Comparison of ENCODE assay signal across 8 mouse cellular contexts in the genomic region with DNA sequence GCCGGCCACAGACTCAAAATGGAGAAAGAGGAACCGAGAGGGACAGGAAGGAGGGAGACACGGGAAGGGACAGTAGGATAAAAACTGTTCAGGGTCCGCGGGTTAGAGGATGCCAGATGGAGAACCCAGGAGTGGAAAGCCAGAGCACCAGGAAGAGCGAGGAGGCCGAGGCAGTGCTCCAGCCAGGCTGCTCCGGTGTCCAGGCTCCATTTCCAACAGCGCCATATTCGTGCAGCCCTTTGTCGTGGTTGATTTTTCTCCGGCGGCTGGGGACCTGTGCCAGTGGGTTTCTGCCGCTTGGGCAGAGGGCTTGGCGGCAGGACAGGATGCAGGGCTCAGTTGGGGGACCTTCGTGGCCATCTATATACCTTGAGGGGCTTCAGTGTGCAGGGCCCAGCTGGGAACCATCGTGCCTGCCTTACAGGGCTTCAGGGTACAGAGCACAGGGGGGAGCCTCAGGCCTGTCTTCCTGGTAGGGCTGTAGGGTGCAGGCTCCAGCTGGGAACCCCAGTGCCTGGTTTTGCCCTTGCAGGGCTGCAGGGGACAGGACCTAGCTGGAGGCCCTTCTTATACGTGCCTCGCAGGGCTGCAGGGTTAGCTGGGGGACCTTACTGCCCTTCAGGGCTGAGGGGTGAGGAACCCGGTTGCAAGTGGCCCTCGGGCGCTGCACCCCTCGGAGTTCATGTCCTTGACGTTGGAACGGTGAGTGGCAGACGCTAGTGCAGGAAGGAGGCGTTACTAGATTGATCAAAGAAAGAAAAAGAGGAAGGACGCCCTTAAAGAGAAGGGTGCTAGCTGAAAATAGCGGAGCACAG.
A peak's percentile ranks its signal among the peaks of the same experiment; 100 is the strongest.
DNase-seq lines count a peak whose midpoint lies in the region; ATAC-seq and TF ChIP-seq lines count a peak whose summit lies in the region.

No protein-coding gene starts in this region.

- peaks cover 75% of the 10 kb centered on the region for H3K27me3 ChIP-seq in erythroblast, embryonic 14.5 days (ENCODE audit: control insufficient read depth)
- H3K27me3 ChIP-seq in heart, embryonic 15.5 days, result peaks cover 34% of the 10 kb centered on the region
- 0 out of 2 replicates have a peak, but pooled peaks cover 16% of the 10 kb centered on the region for H3K27me3 ChIP-seq in kidney, postnatal 0 days (ENCODE audit: insufficient read depth, low read length)
- H3K27me3 ChIP-seq in liver, embryonic 13.5 days, result peaks cover 54% of the 10 kb centered on the region

- peak overlapping the region; percentile 92 for H3K4me2 ChIP-seq in heart, embryonic 15.5 days
- H3K4me2 ChIP-seq in kidney, postnatal 0 days (ENCODE audit: low read length), result peak overlapping the region; percentile 69
- peak overlapping the region; percentile 70 for H3K4me2 ChIP-seq in liver, embryonic 13.5 days

- 0% methylated on average over 29 of the region's 29 CpGs for WGBS in bone marrow, adult 2 months
- WGBS in heart, embryonic 15.5 days, result under 1% methylated on average over 29 of the region's 29 CpGs
- WGBS in kidney, postnatal 0 days, result 1% methylated on average over 29 of the region's 29 CpGs
- 2% methylated on average over 29 of the region's 29 CpGs for WGBS in liver, embryonic 13.5 days (ENCODE audit: insufficient replicate concordance)

- no peaks in the 10 kb centered on the region for H3K4me1 ChIP-seq in bone marrow, adult 2 months (ENCODE audit: control insufficient read depth, insufficient read depth, low read length)
- H3K4me1 ChIP-seq in erythroblast, embryonic 14.5 days (ENCODE audit: control insufficient read depth), result peaks cover 4% of the 10 kb centered on the region
- H3K4me1 ChIP-seq in heart, embryonic 15.5 days (replicated peaks), result peaks cover 23% of the 10 kb centered on the region
- H3K4me1 ChIP-seq in kidney, postnatal 0 days (replicated peaks; ENCODE audit: insufficient read depth, low read length), result peaks cover 20% of the 10 kb centered on the region
- peaks cover 18% of the 10 kb centered on the region for H3K4me1 ChIP-seq in liver, embryonic 13.5 days (replicated peaks)

- no peak for TF ChIP-seq CTCF in bone marrow, adult 2 months (IDR thresholded peaks at IDR 0.05; ENCODE audit: control insufficient read depth, insufficient read depth, low read length)
- no peak for TF ChIP-seq CTCF in kidney, postnatal 0 days (IDR thresholded peaks at IDR 0.05; ENCODE audit: low read depth)

- no peaks in the 10 kb centered on the region for H3K36me3 ChIP-seq in erythroblast, embryonic 14.5 days (ENCODE audit: control insufficient read depth)
- no peaks in the 10 kb centered on the region for H3K36me3 ChIP-seq in heart, embryonic 15.5 days
- H3K36me3 ChIP-seq in kidney, postnatal 0 days (ENCODE audit: insufficient read depth, low read length), result no peaks in the 10 kb centered on the region
- no peaks in the 10 kb centered on the region for H3K36me3 ChIP-seq in liver, embryonic 13.5 days

- peak overlapping the region; percentile 85 for H3K27ac ChIP-seq in bone marrow, adult 2 months (ENCODE audit: control insufficient read depth, insufficient read depth, low read depth, low read length, poor library complexity)
- H3K27ac ChIP-seq in heart, embryonic 15.5 days, result no peak overlapping the region
- H3K27ac ChIP-seq in kidney, postnatal 0 days, result no peak overlapping the region
- no peak overlapping the region for H3K27ac ChIP-seq in liver, embryonic 13.5 days

- H3K9me3 ChIP-seq in erythroblast, embryonic 14.5 days (ENCODE audit: control insufficient read depth, low read length), result peaks cover 2% of the 10 kb centered on the region; the same call in 1 of the 2 replicates
- H3K9me3 ChIP-seq in heart, embryonic 15.5 days (replicated peaks), result no peaks in the 10 kb centered on the region
- H3K9me3 ChIP-seq in kidney, postnatal 0 days (replicated peaks; ENCODE audit: low read length), result no peaks in the 10 kb centered on the region
- H3K9me3 ChIP-seq in liver, embryonic 13.5 days (replicated peaks), result no peaks in the 10 kb centered on the region

- DNase-seq in 416B (ENCODE audit: low read depth), result peak; percentile 72
- DNase-seq in kidney, postnatal 0 days (ENCODE audit: low spot score), result peak; percentile 54
- DNase-seq in liver, embryonic 13.5 days, result peak; percentile 4
- DNase-seq in naive thymus-derived CD4-positive, alpha-beta T cell, adult 2 months (ENCODE audit: low read depth), result peak; percentile 81
- DNase-seq in testis, postnatal 10 days (ENCODE audit: low spot score), result peak; percentile 46

- ATAC-seq in heart, embryonic 15.5 days (replicated peaks; ENCODE audit: insufficient number of reproducible peaks, insufficient read depth, low FRiP score, low read depth), result peak; percentile 84
- peak; percentile 65 for ATAC-seq in kidney, postnatal 0 days (replicated peaks; ENCODE audit: low FRiP score, low read depth)
- ATAC-seq in liver, embryonic 13.5 days (ENCODE audit: low read depth), result peak; percentile 66

- peak overlapping the region; percentile 62 for H3K9ac ChIP-seq in heart, embryonic 15.5 days
- peak overlapping the region; percentile 50 for H3K9ac ChIP-seq in kidney, postnatal 0 days (ENCODE audit: low read depth, low read length)
- peak overlapping the region; percentile 50 for H3K9ac ChIP-seq in liver, embryonic 13.5 days

- H3K4me3 ChIP-seq in bone marrow, adult 2 months (replicated peaks; ENCODE audit: control insufficient read depth, low read depth, low read length), result peak overlapping the region; percentile 74
- peak overlapping the region; percentile 18 for H3K4me3 ChIP-seq in erythroblast, embryonic 14.5 days (replicated peaks)
- H3K4me3 ChIP-seq in heart, embryonic 15.5 days, result peak overlapping the region; percentile 59
- H3K4me3 ChIP-seq in kidney, postnatal 0 days (replicated peaks; ENCODE audit: low read depth, low read length), result peak overlapping the region; percentile 42
- peak overlapping the region; percentile 53 for H3K4me3 ChIP-seq in liver, embryonic 13.5 days (replicated peaks)

- peak; percentile 73; the same call in 1 of the 2 replicates for TF ChIP-seq POLR2A in bone marrow, adult 2 months (IDR thresholded peaks at IDR 0.05; ENCODE audit: borderline replicate concordance, control insufficient read depth, low read depth, low read length)

Comparison
In these comparisons a context has a peak if more than half of its experiments do, and no peak if none do; other contexts are left out.
1. DNase-seq: peak in every context shown above with its lines; median percentile 81 in naive thymus-derived CD4-positive, alpha-beta T cell, adult 2 months; 72 in 416B; 54 in kidney, postnatal 0 days; 46 in testis, postnatal 10 days; 4 in liver, embryonic 13.5 days.
2. H3K4me3 ChIP-seq: peak in every context shown above with its lines; median percentile 74 in bone marrow, adult 2 months; 59 in heart, embryonic 15.5 days; 53 in liver, embryonic 13.5 days; 42 in kidney, postnatal 0 days; 18 in erythroblast, embryonic 14.5 days.